Mouse (Mus musculus) intestine, postnatal 0 days (tissue): ENCODE data around the gene Egln1. TPM values are rescaled to one million over a fixed set of nuclear protein-coding genes. Genes with fewer than 3 reads are reported as not detected.

Experiments used
- ATAC-seq: fragments of 200-750 bp; cut with Nextera tagmentation; 2 replicates; pipeline ENCODE4 v1.8.0; 2017; ENCODE audit warnings: mild to moderate bottlenecking, moderate TSS enrichment, moderate library complexity
- H3K27ac ChIP-seq: fragments of 300-500 bp; sonication (generic); 2 replicates; pipeline ENCODE4 v1.5.1; 2014; ENCODE audit warnings: mild to moderate bottlenecking, low read depth, low read length, moderate library complexity
- H3K27me3 ChIP-seq: fragments of 300-500 bp; sonication (generic); replicated peaks from 2 replicates; pipeline ENCODE4 v1.6.1; 2014; ENCODE audit warnings: low read length, mixed read lengths; ENCODE audit not compliant: control insufficient read depth, insufficient read depth
- H3K36me3 ChIP-seq: fragments of 300-500 bp; sonication (generic); 2 replicates; pipeline ENCODE4 v1.6.1; 2014; ENCODE audit warnings: mild to moderate bottlenecking, moderate library complexity; ENCODE audit not compliant: control insufficient read depth, insufficient read depth
- H3K4me1 ChIP-seq: fragments of 300-500 bp; sonication (generic); replicated peaks from 2 replicates; pipeline ENCODE4 v1.6.1; 2014; ENCODE audit warnings: antibody characterized with exemption, low read length, mixed read lengths; ENCODE audit not compliant: control insufficient read depth, insufficient read depth
- H3K4me2 ChIP-seq: fragments of 300-500 bp; sonication (generic); replicated peaks from 2 replicates; pipeline ENCODE4 v1.6.1; 2014; ENCODE audit warnings: low read depth, mild to moderate bottlenecking, moderate library complexity
- H3K4me3 ChIP-seq: fragments of 300-500 bp; sonication (generic); 2 replicates; pipeline ENCODE4 v1.5.1; 2014; ENCODE audit warnings: low read depth, low read length
- H3K9ac ChIP-seq: fragments of 300-500 bp; sonication (generic); 2 replicates; pipeline ENCODE4 v1.6.1; 2014; ENCODE audit warnings: mild to moderate bottlenecking, low read depth, low read length
- H3K9me3 ChIP-seq: fragments of 300-500 bp; sonication (generic); 2 replicates; pipeline ENCODE4 v1.6.1; 2016; ENCODE audit warnings: mixed run types; ENCODE audit not compliant: control insufficient read depth
- CTCF ChIP-seq: sonication (generic); IDR thresholded peaks from 2 replicates; pipeline ENCODE4 v1.5.1; 2016; ENCODE audit warnings: low read depth, mild to moderate bottlenecking, control low read depth, antibody characterized with exemption, moderate library complexity
- WGBS: fragments of 180-500 bp; shearing (Covaris S2); extraction: QIAGEN DNeasy Blood & Tissue Kit; methylation state at CpG from one replicate; pipeline ENCODE4 v1.1.7; 2014; 5-methylcytosine and 5-hydroxymethylcytosine counted together
- polyA plus RNA-seq: library from polyadenylated mRNA; unstranded; fragments of >200 nt; fragmentation: Nextera tagmentation; extraction: Ambion mirVana; gene quantifications from 2 replicates; pipeline ENCODE4 v1.2.1, GENCODE M21; 2015

Egln1 gene
- polyA plus RNA-seq, 1 experiment from 2014 or later, result 8.2 TPM

- Histone ChIP-seq H3K27ac (no peak overlapping the region), H3K4me3 (no peak overlapping the region)
- 91% methylated on average over 5 of the region's 5 CpGs for WGBS
These were observed 35.1 kb downstream of the Egln1 start for GRCm38 (mm10) chr8:124914061-124914460.

GRCm38 (mm10) chr8:124911938-124912872 is 36.9 kb downstream of the Egln1 start:
- no peaks in the 10 kb centered on the region for H3K9me3 ChIP-seq
- H3K4me3 ChIP-seq, result no peak overlapping the region
- no peak overlapping the region for H3K4me2 ChIP-seq
- no peaks in the 10 kb centered on the region for H3K27me3 ChIP-seq
- ATAC-seq, result no peak
- no peaks in the 10 kb centered on the region for H3K4me1 ChIP-seq
- peaks cover 67% of the 10 kb centered on the region for H3K36me3 ChIP-seq
- no peak for TF ChIP-seq CTCF
- H3K27ac ChIP-seq, result no peak overlapping the region; the same call in 1 of the 2 replicates
- H3K9ac ChIP-seq, result no peak overlapping the region
- WGBS, result 62% methylated on average over 17 of the region's 17 CpGs

More at GRCm38 (mm10) chr8:124914061-124914460, 35.1 kb downstream of the Egln1 start:
- H3K36me3 ChIP-seq, result peaks cover 52% of the 10 kb centered on the region
- no peak overlapping the region for H3K9ac ChIP-seq
- H3K27me3 ChIP-seq, result no peaks in the 10 kb centered on the region
- TF ChIP-seq CTCF, result no peak
- H3K4me1 ChIP-seq, result no peaks in the 10 kb centered on the region
- no peak for ATAC-seq
- H3K4me2 ChIP-seq, result no peak overlapping the region
- H3K9me3 ChIP-seq, result no peaks in the 10 kb centered on the region

GRCm38 (mm10) chr8:124910349-124910748 is 38.8 kb downstream of the Egln1 start:
- peaks cover 71% of the 10 kb centered on the region for H3K36me3 ChIP-seq
- H3K9ac ChIP-seq, result no peak overlapping the region
- no peaks in the 10 kb centered on the region for H3K9me3 ChIP-seq
- H3K27me3 ChIP-seq, result no peaks in the 10 kb centered on the region
- no peak overlapping the region for H3K4me2 ChIP-seq
- 84% methylated on average over 10 of the region's 10 CpGs for WGBS
- H3K4me3 ChIP-seq, result no peak overlapping the region
- no peak overlapping the region for H3K27ac ChIP-seq
- TF ChIP-seq CTCF, result 0 out of 2 replicates have a peak, but pooled peaks have one; percentile 26
- no peak for ATAC-seq
- no peaks in the 10 kb centered on the region for H3K4me1 ChIP-seq

- H3K4me1 ChIP-seq, result no peaks in the 10 kb centered on the region
- no peaks in the 10 kb centered on the region for H3K9me3 ChIP-seq
- 95% methylated on average over 16 of the region's 16 CpGs for WGBS
- TF ChIP-seq CTCF, result no peak
- no peaks in the 10 kb centered on the region for H3K27me3 ChIP-seq
- H3K36me3 ChIP-seq, result peaks cover 69% of the 10 kb centered on the region
- no peak overlapping the region for H3K4me2 ChIP-seq
- no peak overlapping the region for H3K9ac ChIP-seq
- ATAC-seq, result no peak
- no peak overlapping the region for H3K4me3 ChIP-seq
- no peak overlapping the region for H3K27ac ChIP-seq
These were observed 39.2 kb downstream of the Egln1 start for GRCm38 (mm10) chr8:124909936-124910335.

- H3K36me3 ChIP-seq, result peaks cover 67% of the 10 kb centered on the region
- H3K9ac ChIP-seq, result no peak overlapping the region
- H3K4me2 ChIP-seq, result no peak overlapping the region
- ATAC-seq, result no peak
- 82% methylated on average over 2 of the region's 2 CpGs for WGBS
- no peak for TF ChIP-seq CTCF
- H3K4me1 ChIP-seq, result no peaks in the 10 kb centered on the region
- no peaks in the 10 kb centered on the region for H3K27me3 ChIP-seq
- H3K27ac ChIP-seq, result no peak overlapping the region
- H3K9me3 ChIP-seq, result no peaks in the 10 kb centered on the region
- H3K4me3 ChIP-seq, result no peak overlapping the region
These were observed 43.6 kb downstream of the Egln1 start for GRCm38 (mm10) chr8:124905482-124905881.

GRCm38 (mm10) chr8:124903198-124903597 is 45.9 kb downstream of the Egln1 start:
- TF ChIP-seq CTCF, result no peak
- no peak overlapping the region for H3K4me3 ChIP-seq
- H3K4me1 ChIP-seq, result no peaks in the 10 kb centered on the region
- H3K9me3 ChIP-seq, result no peaks in the 10 kb centered on the region
- no peaks in the 10 kb centered on the region for H3K27me3 ChIP-seq
- H3K9ac ChIP-seq, result no peak overlapping the region
- peaks cover 62% of the 10 kb centered on the region for H3K36me3 ChIP-seq
- ATAC-seq, result no peak
- 88% methylated on average over 15 of the region's 15 CpGs for WGBS
- no peak overlapping the region for H3K4me2 ChIP-seq
- H3K27ac ChIP-seq, result no peak overlapping the region
